Mouse (Mus musculus): ENCODE data around the gene Sfxn4. TPM values are rescaled to one million over a fixed set of nuclear protein-coding genes. Genes with fewer than 3 reads are reported as not detected.
A peak's percentile ranks its signal among the peaks of the same experiment; 100 is the strongest.
"Not testable (repeated sequence)": the region's sequence is repeated elsewhere in the genome, so short reads cannot be mapped to it uniquely, and the experiment has no call there.

Sfxn4 gene
- polyA plus RNA-seq, 1 experiment from 2014 or later, result 7.7 TPM

- Histone ChIP-seq H3K9ac (ENCODE audit: low read length) (peak overlapping the region; percentile 73; the same call in 1 of the 2 replicates), H3K4me1 (ENCODE audit: control insufficient read depth in 2 of 2, insufficient read depth in 2 of 2, low read length in 2 of 2) (peaks cover 2 to 9% of the 10 kb centered on the region in 2 experiments; a peak in 2 of 4 replicates), H3K36me3 (ENCODE audit: control insufficient read depth, insufficient read depth, low read length) (peaks cover 38% of the 10 kb centered on the region), H3K27me3 (ENCODE audit: control insufficient read depth, insufficient read depth, low read length) (no peaks in the 10 kb centered on the region), H3K4me3 (ENCODE audit: control insufficient read depth in 1 of 2, insufficient read depth in 1 of 2, low read depth in 1 of 2, low read length in 2 of 2) (peak overlapping the region; percentile 53 to 89), H3K4me2 (ENCODE audit: low read length) (peak overlapping the region; percentile 63), H3K27ac (replicated peaks in 1 of 2; ENCODE audit: control insufficient read depth in 1 of 2, insufficient read depth in 1 of 2, low read depth in 2 of 2, low read length in 2 of 2) (peak overlapping the region; percentile 74 to 76; a peak in 3 of 4 replicates), H3K9me3 (ENCODE audit: control insufficient read depth, low read length) (no peaks in the 10 kb centered on the region)
- ATAC-seq (ENCODE audit: insufficient number of reproducible peaks, insufficient read depth, low FRiP score, low read depth), result no peak; the same call in 1 of the 2 replicates
- 12% methylated on average over 4 of the region's 4 CpGs for WGBS
Observed at GRCm38 (mm10) chr19:60873501-60873900, 12.2 kb upstream of the Sfxn4 start.

GRCm38 (mm10) chr19:60872272-60872671 lies 11.0 kb upstream of the Sfxn4 start:
- Histone ChIP-seq H3K4me2 (ENCODE audit: low read length) (no peak overlapping the region), H3K36me3 (ENCODE audit: control insufficient read depth, insufficient read depth, low read length) (peaks cover 48% of the 10 kb centered on the region), H3K9ac (ENCODE audit: low read length) (no peak overlapping the region; the same call in 1 of the 2 replicates), H3K27me3 (ENCODE audit: control insufficient read depth, insufficient read depth, low read length) (no peaks in the 10 kb centered on the region), H3K9me3 (ENCODE audit: control insufficient read depth, low read length) (no peaks in the 10 kb centered on the region), H3K4me3 (ENCODE audit: control insufficient read depth in 1 of 2, insufficient read depth in 1 of 2, low read depth in 1 of 2, low read length in 2 of 2) (no peak overlapping the region), H3K4me1 (ENCODE audit: control insufficient read depth in 2 of 2, insufficient read depth in 2 of 2, low read length in 2 of 2) (peaks cover 2 to 9% of the 10 kb centered on the region in 2 experiments; a peak in 2 of 4 replicates), H3K27ac (replicated peaks in 1 of 2; ENCODE audit: control insufficient read depth in 1 of 2, insufficient read depth in 1 of 2, low read depth in 2 of 2, low read length in 2 of 2) (0 out of 4 replicates have a peak overlapping the region, but pooled peaks of 1 of the 2 experiments have one; percentile 24)
- no peak for ATAC-seq (ENCODE audit: insufficient number of reproducible peaks, insufficient read depth, low FRiP score, low read depth)
- WGBS, result 10% methylated on average over 1 of the region's 1 CpGs

- H3K4me2 ChIP-seq (ENCODE audit: low read length), result no peak overlapping the region
Observed at GRCm38 (mm10) chr19:60871366-60871765, 10.1 kb upstream of the Sfxn4 start.

GRCm38 (mm10) chr19:60870489-60870888 lies 9.2 kb upstream of the Sfxn4 start:
- WGBS, result 94% methylated on average over 1 of the region's 1 CpGs
- Histone ChIP-seq H3K4me3 (ENCODE audit: control insufficient read depth in 1 of 2, insufficient read depth in 1 of 2, low read depth in 1 of 2, low read length in 2 of 2) (no peak overlapping the region), H3K9me3 (ENCODE audit: control insufficient read depth, low read length) (no peaks in the 10 kb centered on the region), H3K27ac (replicated peaks in 1 of 2; ENCODE audit: control insufficient read depth in 1 of 2, insufficient read depth in 1 of 2, low read depth in 2 of 2, low read length in 2 of 2) (no peak overlapping the region), H3K36me3 (ENCODE audit: control insufficient read depth, insufficient read depth, low read length) (peaks cover 54% of the 10 kb centered on the region), H3K27me3 (ENCODE audit: control insufficient read depth, insufficient read depth, low read length) (no peaks in the 10 kb centered on the region), H3K4me1 (ENCODE audit: control insufficient read depth in 2 of 2, insufficient read depth in 2 of 2, low read length in 2 of 2) (peaks cover 2 to 9% of the 10 kb centered on the region in 2 experiments; a peak in 2 of 4 replicates), H3K4me2 (ENCODE audit: low read length) (no peak overlapping the region), H3K9ac (ENCODE audit: low read length) (no peak overlapping the region)
- no peak for ATAC-seq (ENCODE audit: insufficient number of reproducible peaks, insufficient read depth, low FRiP score, low read depth)

More at GRCm38 (mm10) chr19:60871366-60871765, 10.1 kb upstream of the Sfxn4 start:
- WGBS, result 91% methylated on average over 5 of the region's 5 CpGs
- Histone ChIP-seq H3K9ac (ENCODE audit: low read length) (no peak overlapping the region), H3K27me3 (ENCODE audit: control insufficient read depth, insufficient read depth, low read length) (no peaks in the 10 kb centered on the region), H3K4me3 (ENCODE audit: control insufficient read depth in 1 of 2, insufficient read depth in 1 of 2, low read depth in 1 of 2, low read length in 2 of 2) (no peak overlapping the region), H3K9me3 (ENCODE audit: control insufficient read depth, low read length) (no peaks in the 10 kb centered on the region), H3K27ac (replicated peaks in 1 of 2; ENCODE audit: control insufficient read depth in 1 of 2, insufficient read depth in 1 of 2, low read depth in 2 of 2, low read length in 2 of 2) (no peak overlapping the region), H3K4me1 (ENCODE audit: control insufficient read depth in 2 of 2, insufficient read depth in 2 of 2, low read length in 2 of 2) (peaks cover 2 to 9% of the 10 kb centered on the region in 2 experiments; a peak in 2 of 4 replicates), H3K36me3 (ENCODE audit: control insufficient read depth, insufficient read depth, low read length) (peaks cover 53% of the 10 kb centered on the region)
- no peak for ATAC-seq (ENCODE audit: insufficient number of reproducible peaks, insufficient read depth, low FRiP score, low read depth)

DNA sequence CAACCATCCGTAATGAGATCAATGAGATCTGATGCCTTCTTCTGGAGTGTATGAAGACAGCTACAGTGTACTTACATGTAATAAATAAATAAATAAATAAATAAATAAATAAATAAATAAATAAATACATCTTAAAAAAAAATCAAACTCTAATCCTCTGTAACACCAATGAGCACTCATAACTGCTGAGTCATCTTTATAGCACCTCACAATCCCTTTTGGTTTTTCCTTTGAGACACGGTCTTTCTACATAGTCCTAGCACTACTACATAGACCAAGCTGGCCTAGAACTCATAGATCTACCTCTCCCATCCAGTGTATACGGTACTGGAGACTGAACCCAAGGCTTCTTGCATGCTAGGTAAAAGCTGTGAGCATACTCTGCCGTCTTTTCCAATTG lies 4.9 kb upstream of the Sfxn4 start:
- H3K9me3 ChIP-seq (ENCODE audit: control insufficient read depth, low read length), result not testable (repeated sequence)

DNA sequence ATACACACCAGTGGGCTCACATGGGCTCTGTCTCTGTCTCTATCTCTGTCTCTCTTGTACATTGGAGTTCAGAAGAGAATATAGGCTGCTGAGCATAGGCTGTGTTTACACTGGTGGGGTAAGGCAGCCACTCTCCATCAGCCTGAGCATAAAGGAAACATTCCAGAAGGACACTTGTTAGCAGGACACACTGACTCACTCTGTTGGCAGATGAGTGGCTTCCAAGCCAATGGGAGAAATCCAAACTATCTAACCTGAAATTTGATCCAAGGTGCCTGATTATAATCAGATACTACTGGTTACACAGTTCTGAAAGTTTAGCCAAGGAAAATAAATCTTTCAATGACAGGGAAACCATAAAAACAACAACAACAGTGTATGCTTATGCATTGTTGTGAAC lies 15.5 kb downstream of the Sfxn4 start:
- Histone ChIP-seq H3K27me3 (ENCODE audit: control insufficient read depth, insufficient read depth, low read length) (no peaks in the 10 kb centered on the region), H3K4me3 (ENCODE audit: control insufficient read depth in 1 of 2, insufficient read depth in 1 of 2, low read depth in 1 of 2, low read length in 2 of 2) (no peak overlapping the region), H3K9me3 (ENCODE audit: control insufficient read depth, low read length) (no peaks in the 10 kb centered on the region), H3K36me3 (ENCODE audit: control insufficient read depth, insufficient read depth, low read length) (peaks cover 22% of the 10 kb centered on the region), H3K9ac (ENCODE audit: low read length) (no peak overlapping the region), H3K4me2 (ENCODE audit: low read length) (no peak overlapping the region), H3K4me1 (ENCODE audit: control insufficient read depth in 2 of 2, insufficient read depth in 2 of 2, low read length in 2 of 2) (no peaks in the 10 kb centered on the region), H3K27ac (replicated peaks in 1 of 2; ENCODE audit: control insufficient read depth in 1 of 2, insufficient read depth in 1 of 2, low read depth in 2 of 2, low read length in 2 of 2) (no peak overlapping the region)
- ATAC-seq (ENCODE audit: insufficient number of reproducible peaks, insufficient read depth, low FRiP score, low read depth), result no peak

More for the DNA sequence above, 4.9 kb upstream of the Sfxn4 start:
- ATAC-seq (ENCODE audit: insufficient number of reproducible peaks, insufficient read depth, low FRiP score, low read depth); H3K9ac ChIP-seq (ENCODE audit: low read length); H3K4me2 ChIP-seq (ENCODE audit: low read length); H3K4me3 ChIP-seq (ENCODE audit: control insufficient read depth in 1 of 2, insufficient read depth in 1 of 2, low read depth in 1 of 2, low read length in 2 of 2); H3K27me3 ChIP-seq (ENCODE audit: control insufficient read depth, insufficient read depth, low read length); H3K4me1 ChIP-seq (ENCODE audit: control insufficient read depth in 2 of 2, insufficient read depth in 2 of 2, low read length in 2 of 2); H3K27ac ChIP-seq (replicated peaks in 1 of 2; ENCODE audit: control insufficient read depth in 1 of 2, insufficient read depth in 1 of 2, low read depth in 2 of 2, low read length in 2 of 2): not testable (repeated sequence)
- 95% methylated on average over 4 of the region's 4 CpGs for WGBS
- peaks cover 58% of the 10 kb centered on the region for H3K36me3 ChIP-seq (ENCODE audit: control insufficient read depth, insufficient read depth, low read length)

DNA sequence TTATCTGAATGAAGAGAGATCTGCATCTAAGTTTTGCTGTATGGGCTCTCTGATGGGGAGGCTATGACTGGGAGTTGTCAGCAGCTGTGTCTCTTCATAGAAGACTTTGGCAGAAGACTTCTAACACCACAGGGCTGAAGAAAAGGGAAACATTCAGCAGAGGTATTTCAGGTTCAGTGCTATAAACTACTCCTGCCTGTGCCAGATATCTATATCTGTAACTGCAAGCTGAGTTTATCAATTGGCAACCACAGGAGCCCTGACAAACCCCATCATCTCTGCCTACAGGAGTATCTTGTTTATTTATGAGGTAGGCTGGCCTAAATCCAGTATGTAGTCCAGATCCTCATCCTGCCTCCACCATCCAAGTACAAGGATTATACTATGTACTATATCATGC lies 18.0 kb downstream of the Sfxn4 start:
- H3K4me2 ChIP-seq (ENCODE audit: low read length), result no peak overlapping the region
- no peak overlapping the region for H3K4me3 ChIP-seq (ENCODE audit: control insufficient read depth in 1 of 2, insufficient read depth in 1 of 2, low read depth in 1 of 2, low read length in 2 of 2)
- ATAC-seq (ENCODE audit: insufficient number of reproducible peaks, insufficient read depth, low FRiP score, low read depth), result no peak
- no peak overlapping the region for H3K9ac ChIP-seq (ENCODE audit: low read length)
- H3K36me3 ChIP-seq (ENCODE audit: control insufficient read depth, insufficient read depth, low read length), result peaks cover 34% of the 10 kb centered on the region
- no peaks in the 10 kb centered on the region for H3K27me3 ChIP-seq (ENCODE audit: control insufficient read depth, insufficient read depth, low read length)
- H3K4me1 ChIP-seq (ENCODE audit: control insufficient read depth in 2 of 2, insufficient read depth in 2 of 2, low read length in 2 of 2), result peaks cover 0 to 5% of the 10 kb centered on the region in 2 experiments; a peak in 1 of 4 replicates
- H3K27ac ChIP-seq (replicated peaks in 1 of 2; ENCODE audit: control insufficient read depth in 1 of 2, insufficient read depth in 1 of 2, low read depth in 2 of 2, low read length in 2 of 2), result no peak overlapping the region
- no peaks in the 10 kb centered on the region for H3K9me3 ChIP-seq (ENCODE audit: control insufficient read depth, low read length)

DNA sequence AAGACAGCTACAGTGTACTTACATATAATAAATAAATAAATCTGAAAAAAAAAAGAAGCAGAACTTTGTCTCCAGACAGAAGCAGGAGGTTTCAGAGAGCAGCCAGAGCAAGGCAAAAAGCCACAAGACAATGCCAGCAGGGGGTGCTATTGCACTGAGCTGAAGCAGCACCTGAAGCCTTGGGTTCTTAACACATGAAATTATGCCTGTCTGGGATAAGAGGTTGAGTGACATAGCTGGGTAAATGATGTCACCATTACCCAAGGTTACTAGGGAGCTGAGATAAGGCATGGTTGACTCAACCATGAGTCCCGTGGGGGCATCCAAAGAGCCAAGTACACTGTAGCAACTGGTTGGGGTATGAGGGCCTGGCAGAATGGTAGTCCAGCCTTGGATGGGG lies 23.5 kb downstream of the Sfxn4 start:
- Histone ChIP-seq H3K9me3 (ENCODE audit: control insufficient read depth, low read length) (no peaks in the 10 kb centered on the region), H3K27me3 (ENCODE audit: control insufficient read depth, insufficient read depth, low read length) (no peaks in the 10 kb centered on the region), H3K36me3 (ENCODE audit: control insufficient read depth, insufficient read depth, low read length) (peaks cover 69% of the 10 kb centered on the region), H3K9ac (ENCODE audit: low read length) (no peak overlapping the region), H3K4me1 (ENCODE audit: control insufficient read depth in 2 of 2, insufficient read depth in 2 of 2, low read length in 2 of 2) (peaks cover 4 to 11% of the 10 kb centered on the region in 2 experiments; a peak in 3 of 4 replicates), H3K4me3 (ENCODE audit: control insufficient read depth in 1 of 2, insufficient read depth in 1 of 2, low read depth in 1 of 2, low read length in 2 of 2) (no peak overlapping the region), H3K27ac (replicated peaks in 1 of 2; ENCODE audit: control insufficient read depth in 1 of 2, insufficient read depth in 1 of 2, low read depth in 2 of 2, low read length in 2 of 2) (no peak overlapping the region), H3K4me2 (ENCODE audit: low read length) (no peak overlapping the region)
- WGBS, result 21% methylated on average over 1 of the region's 1 CpGs
- ATAC-seq (ENCODE audit: insufficient number of reproducible peaks, insufficient read depth, low FRiP score, low read depth), result 0 out of 2 replicates have a peak, but pooled peaks have one; percentile 35

Data from heart, embryonic 14.5 days (tissue).